Mouse (Mus musculus) lung, postnatal 4 days (tissue): ENCODE measurements at regions not wholly inside any gene's neighbourhood (a gene's known extent, or its start where the extent isn't known, plus 50 kb on each side); places are given as distances from the start of the nearest gene placed in this dataset.

Source experiments
- DNase-seq, 2 experiments: peaks; one replicate each; pipeline ENCODE4 v3.0.0; 2021

- DNase-seq, result peak; percentile 8 to 60
These were observed 82.9 kb upstream of the Cryz start for GRCm38 (mm10) chr3:154513566-154513965.

DNA sequence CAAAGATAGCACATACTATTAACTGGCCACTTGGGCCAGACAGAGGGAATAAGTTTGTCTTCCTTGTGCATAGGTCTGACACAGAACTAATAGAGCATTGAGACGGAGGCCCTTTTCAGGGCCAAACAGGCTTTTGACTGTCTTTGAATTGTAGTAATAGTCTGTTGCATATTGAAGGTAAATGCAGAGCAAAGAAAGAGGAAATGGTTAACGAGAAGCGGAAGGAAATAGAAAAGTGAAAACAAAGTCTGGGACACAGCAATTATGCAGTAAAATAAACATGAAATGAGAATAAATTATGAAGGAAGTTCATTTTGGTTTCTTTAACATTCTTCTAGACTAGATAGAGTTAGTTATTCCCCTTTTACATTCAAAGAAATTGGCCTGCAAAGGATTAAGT is 86.4 kb upstream of the Cryz start:
- no peak for DNase-seq

GRCm38 (mm10) chr3:154509394-154509793 is 87.1 kb upstream of the Cryz start:
- DNase-seq, result no peak

GRCm38 (mm10) chr3:154493387-154493920 is 103.1 kb upstream of the Cryz start:
- DNase-seq, result no peak

DNA sequence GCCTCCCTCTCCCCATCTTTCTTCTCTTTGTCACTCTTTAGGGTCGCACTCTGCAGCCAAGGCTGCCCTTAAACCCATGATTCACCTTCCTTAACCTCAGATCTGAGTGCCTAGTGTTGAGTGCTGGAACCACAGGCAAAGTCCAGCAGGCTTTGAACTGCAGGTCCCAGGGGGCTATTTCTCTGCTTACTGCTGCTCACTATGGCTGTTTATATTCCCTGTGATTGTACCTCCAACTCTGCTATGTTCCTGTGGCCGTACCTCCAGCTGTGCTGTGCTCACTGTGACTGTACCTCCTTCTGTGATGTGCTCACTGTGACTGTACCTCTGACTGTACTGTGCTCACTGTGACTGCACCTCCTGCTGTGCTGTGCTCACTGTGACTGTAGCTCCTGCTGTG is 124.1 kb upstream of the Cryz start:
- no peak for DNase-seq

- DNase-seq, result peak; percentile 34 to 37
These were observed 128.7 kb upstream of the Cryz start for GRCm38 (mm10) chr3:154467581-154468374.

- no peak for DNase-seq
These were observed 127.7 kb upstream of the Lhx8 start for GRCm38 (mm10) chr3:154458208-154458607.

GRCm38 (mm10) chr3:154453025-154453424 is 122.6 kb upstream of the Lhx8 start:
- no peak for DNase-seq

DNA sequence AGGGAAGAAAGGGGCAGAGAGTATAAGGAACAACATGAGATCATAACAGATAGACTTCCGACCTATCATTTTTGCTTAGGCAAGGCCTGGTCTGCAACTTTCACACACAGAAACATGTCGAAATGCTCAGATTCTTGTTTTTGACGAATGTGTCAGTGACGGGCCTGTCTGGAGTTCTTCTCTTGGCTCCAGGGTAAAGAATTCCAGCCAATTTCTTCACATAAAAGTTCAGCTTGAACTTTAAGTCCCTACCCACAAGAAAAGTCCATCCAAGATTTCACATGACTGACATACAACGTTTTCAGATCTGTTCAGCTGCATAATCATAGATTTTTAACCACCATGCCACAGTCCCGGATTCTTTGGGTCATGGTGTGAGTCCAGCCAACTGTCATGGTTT is 122.1 kb upstream of the Lhx8 start:
- DNase-seq, result peak; percentile 20 to 37

GRCm38 (mm10) chr3:154451169-154451568 is 120.7 kb upstream of the Lhx8 start:
- DNase-seq, result peak in 1 of 2 experiments; percentile 32

DNA sequence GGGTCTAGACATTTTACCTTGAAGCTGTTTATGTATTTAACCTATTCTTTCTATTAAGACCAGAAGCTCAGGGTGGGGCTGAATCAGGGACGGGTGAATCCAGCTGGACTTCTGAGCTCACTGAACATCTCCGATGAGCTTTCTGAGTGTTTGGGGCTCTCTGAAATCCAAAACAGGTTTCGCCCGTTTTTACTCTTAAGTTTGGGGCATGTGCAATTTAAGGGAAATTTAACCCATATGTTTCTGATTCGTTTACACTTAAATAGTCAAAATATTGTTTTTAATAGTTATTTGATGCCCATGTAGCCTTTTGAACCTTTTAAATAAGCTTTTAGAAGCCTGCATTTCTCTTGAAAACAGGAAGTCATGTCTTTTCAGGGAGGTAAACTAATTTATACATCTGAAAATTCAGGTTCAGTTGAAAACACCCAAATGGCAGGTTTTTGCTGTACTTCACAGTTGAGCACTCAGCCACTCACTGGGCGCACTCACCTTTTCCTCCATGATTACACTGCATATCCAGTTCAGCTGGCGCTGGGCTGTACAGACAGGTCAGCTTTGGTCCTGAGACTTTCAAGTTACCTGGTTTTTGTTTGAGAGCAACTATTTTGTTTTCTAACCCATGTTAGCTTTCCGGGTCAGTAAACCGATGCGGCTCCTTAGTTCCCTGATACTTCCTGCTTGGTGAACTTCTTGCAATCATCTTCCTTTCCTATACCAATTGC is 113.1 kb upstream of the Lhx8 start:
- no peak for DNase-seq

- no peak for DNase-seq
These were observed 111.0 kb upstream of the Lhx8 start for GRCm38 (mm10) chr3:154441454-154441853.

DNA sequence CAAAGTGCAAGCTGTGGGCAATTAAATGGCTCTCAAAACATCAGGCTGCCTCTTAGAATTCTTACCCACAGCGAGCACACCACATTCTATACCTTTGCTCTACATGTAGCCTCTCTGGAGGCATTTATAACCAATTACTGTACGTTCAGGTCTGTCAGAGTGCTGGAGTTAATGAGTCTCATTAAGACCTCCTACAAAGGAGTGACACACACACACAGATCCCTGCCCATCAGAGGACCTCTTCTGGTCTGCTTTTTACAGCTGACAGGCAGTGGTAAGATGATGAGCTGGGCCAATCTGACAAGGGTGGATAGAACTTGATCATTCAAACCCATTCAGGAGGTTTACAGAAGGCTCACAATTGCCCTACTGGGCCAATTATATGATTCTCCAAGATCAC is 110.4 kb upstream of the Lhx8 start:
- DNase-seq, result no peak

DNA sequence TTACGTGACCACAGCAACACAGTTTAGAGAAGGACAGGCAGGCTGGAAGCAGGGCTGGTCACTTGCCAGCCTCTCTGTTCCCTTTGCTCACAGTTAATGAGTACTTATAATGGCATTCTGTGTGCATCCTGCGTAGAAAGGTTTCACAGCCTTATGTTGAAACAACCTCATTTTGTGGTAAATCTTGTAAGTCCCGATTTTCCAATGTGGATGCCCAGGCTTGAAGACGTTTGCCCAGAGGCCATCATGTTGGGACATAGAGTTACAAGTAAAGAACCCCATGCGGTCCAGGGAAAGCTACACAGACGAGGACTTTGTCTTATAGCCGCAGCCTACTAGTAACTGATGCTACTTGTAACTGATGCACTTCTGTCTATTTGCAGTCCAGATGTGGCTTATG is 100.4 kb upstream of the Lhx8 start:
- no peak for DNase-seq

DNA sequence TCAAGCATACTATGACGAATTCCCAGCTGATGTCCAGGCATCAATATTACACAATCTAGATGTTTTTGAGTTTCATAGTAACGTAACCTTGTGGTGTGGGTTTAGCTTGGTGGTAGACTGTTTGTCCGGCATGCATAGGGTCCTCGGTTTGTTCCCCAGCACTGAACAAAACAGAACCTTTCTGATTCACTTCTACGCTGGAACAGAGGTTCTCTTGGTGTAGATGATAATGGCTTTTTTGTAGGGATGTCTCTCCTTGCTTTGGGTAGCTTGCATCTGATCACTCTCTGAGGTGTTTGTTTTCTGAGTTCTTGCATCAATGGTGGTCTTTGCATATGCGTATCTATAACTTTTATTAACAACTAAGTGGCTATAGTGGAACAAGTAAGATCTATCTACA is 99.2 kb upstream of the Lhx8 start:
- DNase-seq, result no peak

DNA sequence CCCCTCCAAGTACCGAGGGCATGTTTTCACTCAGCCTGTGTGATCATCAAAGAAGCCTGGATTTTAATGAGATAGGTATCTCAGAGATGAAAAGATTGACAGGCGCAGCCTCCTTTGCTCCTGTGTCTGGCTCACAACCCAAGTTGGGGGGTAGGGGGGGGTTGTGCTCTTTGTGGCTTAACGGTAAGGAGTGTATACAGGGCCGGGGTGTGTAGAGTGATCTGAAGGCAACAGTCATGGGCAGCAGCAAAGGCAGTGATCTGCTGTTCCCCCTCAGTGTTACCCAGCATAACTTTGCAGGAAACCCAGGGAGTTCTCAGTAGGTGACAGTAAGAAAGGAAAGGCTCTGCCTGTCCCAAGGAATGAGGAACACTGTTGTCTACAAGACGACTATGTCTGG is 94.1 kb upstream of the Lhx8 start:
- DNase-seq, result no peak

GRCm38 (mm10) chr3:154421461-154421950 is 91.0 kb upstream of the Lhx8 start:
- peak in 1 of 2 experiments; percentile 7 for DNase-seq

- DNase-seq, result peak; percentile 40 to 81
These were observed 87.8 kb upstream of the Lhx8 start for GRCm38 (mm10) chr3:154418177-154418832.

DNA sequence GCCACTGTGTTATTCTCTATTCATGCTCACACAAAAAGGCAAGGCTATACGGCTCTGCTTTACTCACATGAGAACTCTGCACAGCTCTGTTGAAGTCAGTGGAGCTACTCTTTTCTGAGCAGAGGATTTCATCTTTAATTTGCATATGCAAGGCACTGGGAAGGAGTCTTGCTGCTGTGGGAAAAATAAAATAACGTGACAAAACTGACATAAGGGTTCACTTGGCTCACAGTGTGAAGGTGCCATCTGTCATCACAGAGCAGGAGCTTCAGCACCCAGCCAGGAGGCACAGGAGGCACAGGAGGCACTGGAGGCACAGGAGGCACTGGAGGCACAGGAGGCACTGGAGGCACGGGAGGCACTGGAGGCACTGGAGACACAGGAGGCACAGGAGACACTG is 83.9 kb upstream of the Lhx8 start:
- no peak for DNase-seq

DNA sequence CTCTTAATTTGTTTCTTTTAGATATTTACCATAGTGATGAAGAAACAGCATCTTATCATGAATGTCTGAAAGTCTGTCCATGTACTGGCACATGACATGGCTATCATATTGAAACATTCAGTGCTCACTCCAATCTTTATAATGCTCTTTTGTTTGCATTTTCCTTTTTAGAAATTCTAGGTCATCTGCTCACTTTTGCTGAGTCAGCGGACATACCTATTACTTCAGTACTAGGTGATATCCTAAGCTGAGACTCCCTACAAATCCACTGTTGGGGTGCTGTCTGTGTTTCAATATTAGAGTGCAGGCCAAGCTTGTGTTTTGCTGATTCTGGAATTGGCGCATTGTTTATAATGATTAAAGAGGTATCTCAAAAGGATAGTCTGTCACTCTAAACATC is 79.8 kb upstream of the Lhx8 start:
- DNase-seq, result no peak

DNA sequence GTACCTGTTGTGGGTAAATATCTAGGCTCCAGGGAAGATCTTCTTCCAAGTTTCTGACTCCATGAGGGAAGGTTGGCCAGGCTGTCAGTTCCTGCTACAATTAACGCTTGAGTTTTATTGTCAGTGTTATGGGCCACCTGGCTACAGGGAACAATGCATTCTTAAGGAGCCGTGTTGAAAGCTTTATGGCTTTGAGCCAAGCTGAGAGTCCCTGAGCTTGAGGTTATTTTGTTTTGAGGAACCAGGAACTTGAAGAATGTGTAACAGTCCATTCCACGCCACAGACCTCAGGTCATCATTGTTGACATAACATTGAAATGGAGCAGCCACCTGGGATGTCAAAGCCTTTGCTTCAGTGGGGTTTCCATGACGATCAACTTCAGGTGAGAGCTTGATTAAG is 71.6 kb upstream of the Lhx8 start:
- DNase-seq, result no peak

DNA sequence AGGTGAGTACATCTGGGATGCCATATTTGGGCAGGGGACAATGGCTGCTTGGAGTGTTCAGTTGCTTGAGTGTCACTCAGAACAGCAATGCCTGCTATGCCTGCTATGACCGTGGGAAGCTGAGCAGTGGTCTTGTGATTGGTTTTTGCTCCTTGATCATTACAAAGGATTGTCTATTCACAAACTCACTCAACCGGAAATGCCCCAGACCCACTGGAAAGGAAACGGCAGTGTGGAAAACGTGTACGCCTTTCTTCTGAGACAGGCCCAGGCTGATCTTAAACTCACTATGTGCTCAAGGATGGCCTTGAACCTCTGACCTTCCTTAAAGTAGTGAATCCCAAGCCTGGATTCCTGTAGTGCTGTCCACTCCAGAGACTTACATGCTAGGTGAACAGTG is 63.2 kb upstream of the Lhx8 start:
- no peak for DNase-seq

DNA sequence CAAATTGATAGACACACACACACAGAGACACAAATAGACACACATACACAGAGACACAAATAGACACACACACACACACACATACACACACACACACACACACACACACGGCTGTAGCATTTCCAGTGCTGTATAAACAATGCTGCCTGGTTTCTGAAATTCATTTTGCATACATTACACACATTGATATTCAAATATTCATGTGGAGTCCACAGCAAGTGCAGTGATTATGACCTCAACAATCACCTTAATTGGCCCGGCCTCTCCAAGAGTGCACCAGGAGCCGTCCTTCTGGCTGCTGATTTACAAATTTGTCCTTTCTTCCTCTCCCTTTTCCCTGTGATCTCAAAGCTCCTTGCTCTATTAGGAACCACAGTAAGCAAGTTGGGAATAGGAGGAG is 61.2 kb upstream of the Lhx8 start:
- DNase-seq, result no peak

DNA sequence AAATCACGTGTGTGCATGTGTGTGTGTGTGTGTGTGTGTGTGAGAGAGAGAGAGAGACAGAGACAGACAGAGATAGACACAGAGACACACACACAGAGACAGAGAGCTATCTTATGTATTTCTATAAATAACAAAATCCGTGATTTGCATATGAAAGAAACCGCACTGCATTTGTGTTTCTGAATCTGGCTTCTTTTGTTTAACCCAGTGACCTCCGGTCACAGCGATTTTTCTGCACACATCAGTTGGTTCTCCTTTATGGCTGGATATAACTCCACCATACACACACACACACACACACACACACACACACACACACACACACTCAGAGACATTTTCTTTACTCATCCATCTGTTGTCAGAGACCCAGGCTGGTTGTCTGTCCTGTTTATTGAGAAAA is 58.2 kb upstream of the Lhx8 start:
- no peak for DNase-seq
